Mouse (Mus musculus) liver, postnatal 0 days (tissue): ENCODE results near the gene Pde4b.

Source experiments
- CTCF ChIP-seq: sonication (generic); IDR thresholded peaks from 2 replicates; pipeline ENCODE4 v1.5.1; 2016; ENCODE audit warnings: antibody characterized with exemption, low read depth
- EP300 ChIP-seq: IDR thresholded peaks from 2 replicates; pipeline ENCODE4 v1.6.1; 2016; ENCODE audit warnings: antibody characterized with exemption, low read depth, mild to moderate bottlenecking

DNA sequence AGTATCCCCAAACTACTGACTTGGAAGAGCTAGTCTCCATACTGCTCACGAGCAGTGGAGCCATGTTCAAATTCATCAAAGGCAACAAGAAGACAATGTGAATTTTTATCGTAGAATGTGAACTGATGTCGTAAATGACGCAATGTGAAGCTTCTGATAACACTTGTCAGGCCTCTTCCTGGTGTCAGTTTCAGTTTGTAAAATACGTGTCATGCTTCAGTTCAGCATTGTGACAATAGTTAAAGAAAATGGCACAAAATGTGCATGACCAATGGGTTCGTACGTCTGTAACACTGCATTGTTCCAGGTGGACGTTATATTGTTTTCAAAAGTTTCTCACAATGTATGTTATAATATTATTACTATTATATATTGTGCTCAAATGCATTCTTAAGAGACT lies 519.5 kb downstream of the Pde4b start:
- TF ChIP-seq CTCF = no peak
- TF ChIP-seq EP300 = no peak
